Mouse (Mus musculus): ENCODE results near the gene Mis12.

DNA sequence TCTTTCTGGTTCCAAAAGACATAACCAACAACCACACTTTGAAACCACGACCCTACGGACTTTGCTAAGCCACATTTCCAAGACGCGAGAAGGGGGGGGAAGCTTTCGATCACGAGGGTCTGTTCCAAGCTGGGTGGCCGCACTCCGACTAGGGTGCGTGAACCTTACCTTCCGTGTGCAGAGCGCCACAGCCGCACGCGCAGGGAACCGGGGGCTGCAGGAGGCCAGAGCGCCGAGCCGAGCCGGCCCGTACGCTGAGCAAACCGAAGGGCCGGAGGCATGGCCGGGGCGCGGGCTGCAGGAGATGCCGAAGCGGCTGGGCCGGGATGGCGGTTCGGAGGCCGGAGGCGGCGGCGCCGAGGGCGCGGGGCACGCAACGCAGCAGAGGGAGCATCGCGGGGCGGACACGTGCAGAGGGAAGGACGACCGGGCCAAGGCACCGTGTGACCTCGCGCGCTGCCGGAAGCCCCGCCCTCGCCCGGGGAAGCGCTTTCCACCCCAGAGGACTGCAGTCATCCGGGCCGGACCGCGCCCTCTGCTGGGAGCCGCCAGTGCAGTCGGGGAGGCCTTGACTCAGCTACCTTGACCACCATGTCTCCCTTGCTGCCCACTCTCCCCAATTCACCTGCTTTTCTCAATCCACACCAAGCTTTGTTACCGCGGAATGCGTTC is 36.7 kb upstream of the Mis12 start, which contains the start of gene C1qbp:
- peak; percentile 97 for TF ChIP-seq CTCF (IDR thresholded peaks at IDR 0.05; ENCODE audit: low read depth)
- TF ChIP-seq EP300 (optimal IDR thresholded peaks at IDR 0.05) = no peak

All from stomach, postnatal 0 days (tissue).